Mouse (Mus musculus) liver, embryonic 15.5 days (tissue): ENCODE results near the gene Il6st. TPM values are rescaled to one million over a fixed set of nuclear protein-coding genes. Genes with fewer than 3 reads are reported as not detected.

Experiments used
- ATAC-seq: fragments of 200-750 bp; cut with Nextera tagmentation; 2 replicates; pipeline ENCODE4 v1.8.0; 2017; ENCODE audit warnings: moderate number of reproducible peaks, mild to moderate bottlenecking, moderate library complexity; ENCODE audit not compliant: insufficient read depth
- H3K27ac ChIP-seq: fragments of 300-500 bp; sonication (generic); replicated peaks from 2 replicates; pipeline ENCODE4 v1.5.1; 2015; ENCODE audit warnings: mild to moderate bottlenecking, inconsistent platforms
- H3K27me3 ChIP-seq: fragments of 300-500 bp; sonication (generic); 2 replicates; pipeline ENCODE4 v1.6.1; 2015; ENCODE audit warnings: mild to moderate bottlenecking, inconsistent platforms
- H3K36me3 ChIP-seq: fragments of 300-500 bp; sonication (generic); replicated peaks from 2 replicates; pipeline ENCODE4 v1.6.1; 2015; ENCODE audit warnings: moderate library complexity, mild to moderate bottlenecking, inconsistent platforms
- H3K4me1 ChIP-seq: fragments of 300-500 bp; sonication (generic); replicated peaks from 2 replicates; pipeline ENCODE4 v1.6.1; 2015; ENCODE audit warnings: inconsistent platforms
- H3K4me2 ChIP-seq: fragments of 300-500 bp; sonication (generic); 2 replicates; pipeline ENCODE4 v1.6.1; 2015; ENCODE audit warnings: moderate library complexity, mild to moderate bottlenecking, inconsistent platforms
- H3K4me3 ChIP-seq: fragments of 300-500 bp; sonication (generic); replicated peaks from 2 replicates; pipeline ENCODE4 v1.5.1; 2015; ENCODE audit warnings: mild to moderate bottlenecking, inconsistent platforms
- H3K9ac ChIP-seq: fragments of 300-500 bp; sonication (generic); 2 replicates; pipeline ENCODE4 v1.6.1; 2015; ENCODE audit warnings: moderate library complexity, mild to moderate bottlenecking, inconsistent platforms
- H3K9me3 ChIP-seq: fragments of 300-500 bp; sonication (generic); replicated peaks from 2 replicates; pipeline ENCODE4 v1.6.1; 2016; ENCODE audit warnings: inconsistent platforms
- WGBS: fragments of 180-500 bp; shearing (Covaris S2); methylation state at CpG from one replicate; pipeline ENCODE4 v1.1.7; 2015; ENCODE audit warnings: mixed read lengths; ENCODE audit not compliant: insufficient replicate concordance; 5-methylcytosine and 5-hydroxymethylcytosine counted together
- polyA plus RNA-seq: library from polyadenylated mRNA; unstranded; fragments of >200 nt; fragmentation: Nextera tagmentation; extraction: Ambion mirVana; gene quantifications from 2 replicates; pipeline ENCODE4 v1.2.1, GENCODE M21; 2015

Il6st gene
- polyA plus RNA-seq, 1 experiment from 2014 or later, result 4.8 TPM

GRCm38 (mm10) chr13:112466136-112466945 is 2.5 kb downstream of the Il6st start:
- peak overlapping the region; percentile 13; the same call in 1 of the 2 replicates for H3K4me2 ChIP-seq
- WGBS, result 68% methylated on average over 19 of the region's 19 CpGs
- H3K9me3 ChIP-seq, result no peaks in the 10 kb centered on the region
- peaks cover 27% of the 10 kb centered on the region for H3K4me1 ChIP-seq
- no peak overlapping the region for H3K27ac ChIP-seq
- no peak overlapping the region for H3K4me3 ChIP-seq
- peaks cover 38% of the 10 kb centered on the region for H3K27me3 ChIP-seq
- no peak for ATAC-seq
- H3K36me3 ChIP-seq, result no peaks in the 10 kb centered on the region
- no peak overlapping the region for H3K9ac ChIP-seq

DNA sequence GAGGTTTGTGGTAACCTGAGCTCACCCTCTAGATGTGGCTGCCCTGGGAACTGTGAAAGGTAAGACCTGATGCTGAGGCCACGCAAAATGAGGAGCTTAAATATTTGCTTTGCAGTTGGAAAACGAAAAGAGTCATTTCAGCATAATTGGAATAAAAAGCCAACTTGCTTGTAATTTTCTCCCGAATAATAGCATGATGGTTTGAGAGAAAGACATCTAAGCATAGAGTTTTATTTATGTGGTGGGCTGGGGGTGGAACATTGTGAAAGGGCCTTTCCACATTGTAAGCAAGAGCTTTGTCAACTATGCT is 3.0 kb downstream of the Il6st start:
- Histone ChIP-seq H3K36me3 (no peaks in the 10 kb centered on the region), H3K27ac (no peak overlapping the region), H3K9me3 (no peaks in the 10 kb centered on the region), H3K9ac (no peak overlapping the region), H3K4me2 (no peak overlapping the region), H3K27me3 (peaks cover 37% of the 10 kb centered on the region), H3K4me3 (no peak overlapping the region), H3K4me1 (peaks cover 27% of the 10 kb centered on the region)
- 69% methylated on average over 3 of the region's 3 CpGs for WGBS
- ATAC-seq, result no peak

DNA sequence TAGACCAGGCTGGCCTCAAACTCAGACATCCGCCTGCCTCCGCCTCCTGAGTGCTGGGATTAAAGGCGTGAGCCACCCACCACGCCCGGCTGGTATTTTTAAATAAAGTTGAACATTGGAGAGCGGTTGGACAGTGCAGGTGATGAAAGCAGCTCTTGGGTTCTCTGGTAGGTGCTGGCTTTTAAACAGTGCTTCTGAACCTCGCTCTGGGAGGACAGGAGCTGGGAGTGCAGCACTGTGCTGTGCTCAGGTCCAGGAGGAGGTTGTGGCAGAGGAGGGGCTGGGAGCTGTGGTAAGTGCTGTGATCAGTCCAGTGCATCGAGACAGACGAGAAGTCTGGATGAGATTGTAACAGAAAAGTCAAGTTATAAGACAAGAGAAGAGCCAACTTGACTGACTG is 3.5 kb downstream of the Il6st start:
- Histone ChIP-seq H3K36me3 (no peaks in the 10 kb centered on the region), H3K4me3 (no peak overlapping the region), H3K4me1 (peaks cover 27% of the 10 kb centered on the region), H3K4me2 (no peak overlapping the region), H3K27me3 (peaks cover 32% of the 10 kb centered on the region), H3K9me3 (no peaks in the 10 kb centered on the region), H3K9ac (no peak overlapping the region), H3K27ac (no peak overlapping the region)
- 55% methylated on average over 9 of the region's 9 CpGs for WGBS
- no peak for ATAC-seq

- 64% methylated on average over 5 of the region's 5 CpGs for WGBS
- Histone ChIP-seq H3K36me3 (no peaks in the 10 kb centered on the region), H3K4me2 (no peak overlapping the region)
Measured at GRCm38 (mm10) chr13:112469491-112469890, 5.6 kb downstream of the Il6st start.

DNA sequence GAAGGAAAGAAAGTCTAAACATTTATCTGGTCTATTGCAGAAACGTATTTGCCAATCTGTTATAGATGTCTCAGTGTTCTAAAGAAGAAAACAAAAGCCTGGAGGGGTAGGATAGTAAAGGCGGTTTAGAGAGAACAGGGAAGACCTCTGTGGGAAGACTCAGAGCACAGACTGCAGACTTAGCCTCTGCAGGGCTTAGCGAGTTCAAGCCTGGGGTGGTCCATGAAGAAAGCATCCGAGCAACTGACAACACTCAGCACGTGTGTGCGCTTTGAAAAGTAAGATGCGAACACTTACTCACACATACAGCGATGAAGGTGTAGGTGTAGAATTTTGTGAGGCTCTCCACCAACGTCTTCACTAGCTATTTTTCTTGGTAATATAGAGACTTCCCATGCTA is 7.3 kb downstream of the Il6st start:
- H3K27ac ChIP-seq, result no peak overlapping the region
- no peak for ATAC-seq
- peaks cover 10% of the 10 kb centered on the region; the same call in 1 of the 2 replicates for H3K36me3 ChIP-seq
- H3K9ac ChIP-seq, result no peak overlapping the region
- peaks cover 6% of the 10 kb centered on the region; the same call in 1 of the 2 replicates for H3K4me1 ChIP-seq
- 75% methylated on average over 9 of the region's 9 CpGs for WGBS
- no peaks in the 10 kb centered on the region for H3K9me3 ChIP-seq
- no peaks in the 10 kb centered on the region for H3K27me3 ChIP-seq
- H3K4me2 ChIP-seq, result no peak overlapping the region
- H3K4me3 ChIP-seq, result no peak overlapping the region

More at GRCm38 (mm10) chr13:112469491-112469890, 5.6 kb downstream of the Il6st start:
- no peak for ATAC-seq
- Histone ChIP-seq H3K4me1 (peaks cover 13% of the 10 kb centered on the region), H3K9me3 (no peaks in the 10 kb centered on the region), H3K9ac (no peak overlapping the region), H3K27ac (no peak overlapping the region), H3K4me3 (no peak overlapping the region), H3K27me3 (peaks cover 13% of the 10 kb centered on the region)

DNA sequence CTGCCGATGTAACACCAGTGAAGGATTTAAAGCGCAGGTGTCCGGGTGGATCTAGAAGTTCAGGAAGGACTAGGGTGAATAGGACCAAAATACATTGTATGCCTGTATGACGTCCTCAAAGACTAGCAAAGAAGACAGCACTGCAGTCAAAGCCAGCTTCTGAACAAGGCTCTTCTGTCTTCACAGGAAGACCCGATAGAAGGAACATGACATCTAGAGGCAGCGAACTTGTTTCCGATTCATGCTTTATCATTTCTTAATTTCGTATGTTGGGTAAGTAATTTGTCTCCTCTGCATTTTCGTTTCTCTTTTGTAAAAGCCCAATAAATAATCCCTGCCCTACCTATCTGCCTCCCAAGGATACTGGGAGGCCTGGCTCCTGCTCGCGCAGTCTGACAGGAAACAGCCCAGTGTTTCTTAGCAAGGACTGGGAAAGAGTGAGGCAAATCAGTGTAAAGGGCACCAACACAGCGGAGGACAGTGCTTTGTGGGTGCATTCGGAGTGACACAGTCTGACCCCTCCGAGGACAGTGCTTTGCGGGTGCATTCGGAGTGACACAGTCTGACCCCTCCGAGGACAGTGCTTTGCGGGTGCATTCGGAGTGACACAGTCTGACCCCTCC is 8.6 kb downstream of the Il6st start:
- WGBS, result 80% methylated on average over 19 of the region's 19 CpGs
- Histone ChIP-seq H3K9me3 (no peaks in the 10 kb centered on the region), H3K36me3 (peaks cover 11% of the 10 kb centered on the region; the same call in 1 of the 2 replicates), H3K4me3 (no peak overlapping the region), H3K4me2 (no peak overlapping the region), H3K27ac (no peak overlapping the region), H3K4me1 (peaks cover 6% of the 10 kb centered on the region; the same call in 1 of the 2 replicates), H3K9ac (no peak overlapping the region), H3K27me3 (no peaks in the 10 kb centered on the region)
- no peak for ATAC-seq

GRCm38 (mm10) chr13:112473757-112474755 is 10.2 kb downstream of the Il6st start:
- Histone ChIP-seq H3K9ac (no peak overlapping the region), H3K4me3 (no peak overlapping the region), H3K27ac (no peak overlapping the region), H3K27me3 (no peaks in the 10 kb centered on the region), H3K36me3 (peaks cover 11% of the 10 kb centered on the region; the same call in 1 of the 2 replicates), H3K4me2 (no peak overlapping the region), H3K4me1 (peaks cover 6% of the 10 kb centered on the region; the same call in 1 of the 2 replicates), H3K9me3 (no peaks in the 10 kb centered on the region)
- 60% methylated on average over 21 of the region's 21 CpGs for WGBS
- ATAC-seq, result no peak

DNA sequence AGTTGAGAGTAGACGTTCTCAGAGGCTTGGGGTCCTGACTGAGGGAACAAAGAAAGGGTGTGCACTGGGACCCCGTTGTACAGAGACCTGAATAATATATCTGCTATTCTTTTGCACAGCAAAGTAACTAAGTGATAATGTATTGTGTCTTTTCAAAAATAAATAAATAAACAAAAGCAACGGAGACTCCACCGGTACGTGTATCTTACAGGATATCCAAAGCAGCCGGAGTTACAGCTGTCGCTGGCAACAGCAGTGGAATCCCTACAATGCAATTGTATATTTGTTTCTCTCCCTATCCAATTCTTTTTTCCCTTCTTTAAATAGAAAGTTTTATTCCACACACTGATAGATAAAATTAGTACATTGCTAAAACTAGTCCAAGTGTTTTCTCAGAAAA is 15.2 kb downstream of the Il6st start:
- Histone ChIP-seq H3K4me1 (no peaks in the 10 kb centered on the region), H3K9ac (no peak overlapping the region), H3K9me3 (no peaks in the 10 kb centered on the region), H3K4me2 (no peak overlapping the region), H3K27ac (no peak overlapping the region), H3K27me3 (no peaks in the 10 kb centered on the region), H3K4me3 (no peak overlapping the region), H3K36me3 (peaks cover 18% of the 10 kb centered on the region; the same call in 1 of the 2 replicates)
- no peak for ATAC-seq
- WGBS, result 76% methylated on average over 7 of the region's 7 CpGs

- no peaks in the 10 kb centered on the region for H3K27me3 ChIP-seq
- H3K4me1 ChIP-seq, result no peaks in the 10 kb centered on the region
- H3K9me3 ChIP-seq, result no peaks in the 10 kb centered on the region
- H3K36me3 ChIP-seq, result peaks cover 22% of the 10 kb centered on the region; the same call in 1 of the 2 replicates
- H3K4me3 ChIP-seq, result no peak overlapping the region
- H3K4me2 ChIP-seq, result no peak overlapping the region
- H3K27ac ChIP-seq, result no peak overlapping the region
- 70% methylated on average over 15 of the region's 15 CpGs for WGBS
- no peak for ATAC-seq
- no peak overlapping the region for H3K9ac ChIP-seq
Measured at GRCm38 (mm10) chr13:112479926-112480325, 16.1 kb downstream of the Il6st start.

DNA sequence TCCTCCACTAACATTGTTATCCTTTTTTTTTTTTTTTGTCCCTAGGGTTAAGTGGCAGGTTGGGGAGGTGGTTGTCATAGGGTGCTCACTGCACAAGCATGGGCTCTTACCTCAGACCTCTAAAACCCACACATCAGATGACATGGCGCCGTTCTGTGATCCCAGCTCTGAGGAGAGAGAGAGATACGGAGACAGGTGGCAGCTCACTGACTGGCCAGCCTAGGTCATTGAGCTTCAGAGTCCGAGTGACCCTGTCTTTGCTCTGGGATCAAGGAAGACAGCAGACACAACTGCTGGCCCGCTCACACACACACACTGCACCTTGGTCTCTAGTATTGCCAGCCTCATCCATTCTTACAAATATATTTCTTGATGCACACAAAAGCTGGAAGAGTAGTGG is 18.7 kb downstream of the Il6st start:
- Histone ChIP-seq H3K27ac (no peak overlapping the region), H3K4me1 (no peaks in the 10 kb centered on the region), H3K4me3 (no peak overlapping the region), H3K4me2 (no peak overlapping the region), H3K9ac (no peak overlapping the region), H3K9me3 (no peaks in the 10 kb centered on the region), H3K36me3 (peaks cover 23% of the 10 kb centered on the region), H3K27me3 (no peaks in the 10 kb centered on the region)
- ATAC-seq, result no peak
- WGBS, result 82% methylated on average over 5 of the region's 5 CpGs

GRCm38 (mm10) chr13:112483015-112483414 is 19.1 kb downstream of the Il6st start:
- Histone ChIP-seq H3K27me3 (no peaks in the 10 kb centered on the region), H3K9ac (no peak overlapping the region), H3K4me1 (no peaks in the 10 kb centered on the region), H3K9me3 (no peaks in the 10 kb centered on the region), H3K4me3 (no peak overlapping the region), H3K27ac (no peak overlapping the region), H3K4me2 (no peak overlapping the region), H3K36me3 (peaks cover 23% of the 10 kb centered on the region)
- 71% methylated on average over 7 of the region's 7 CpGs for WGBS
- no peak for ATAC-seq
